Mouse (Mus musculus): ENCODE measurements around the gene Lancl2. TPM values are rescaled to one million over a fixed set of nuclear protein-coding genes. Genes with fewer than 3 reads are reported as not detected.

Gene Lancl2
- polyA plus RNA-seq (2017; shearing (Covaris generic)), result 7.4 TPM

GRCm38 (mm10) chr6:57702376-57702742, at the start of gene Lancl2:
Gene Lancl2 (plus strand): TSS chr6:57702540.

DNA sequence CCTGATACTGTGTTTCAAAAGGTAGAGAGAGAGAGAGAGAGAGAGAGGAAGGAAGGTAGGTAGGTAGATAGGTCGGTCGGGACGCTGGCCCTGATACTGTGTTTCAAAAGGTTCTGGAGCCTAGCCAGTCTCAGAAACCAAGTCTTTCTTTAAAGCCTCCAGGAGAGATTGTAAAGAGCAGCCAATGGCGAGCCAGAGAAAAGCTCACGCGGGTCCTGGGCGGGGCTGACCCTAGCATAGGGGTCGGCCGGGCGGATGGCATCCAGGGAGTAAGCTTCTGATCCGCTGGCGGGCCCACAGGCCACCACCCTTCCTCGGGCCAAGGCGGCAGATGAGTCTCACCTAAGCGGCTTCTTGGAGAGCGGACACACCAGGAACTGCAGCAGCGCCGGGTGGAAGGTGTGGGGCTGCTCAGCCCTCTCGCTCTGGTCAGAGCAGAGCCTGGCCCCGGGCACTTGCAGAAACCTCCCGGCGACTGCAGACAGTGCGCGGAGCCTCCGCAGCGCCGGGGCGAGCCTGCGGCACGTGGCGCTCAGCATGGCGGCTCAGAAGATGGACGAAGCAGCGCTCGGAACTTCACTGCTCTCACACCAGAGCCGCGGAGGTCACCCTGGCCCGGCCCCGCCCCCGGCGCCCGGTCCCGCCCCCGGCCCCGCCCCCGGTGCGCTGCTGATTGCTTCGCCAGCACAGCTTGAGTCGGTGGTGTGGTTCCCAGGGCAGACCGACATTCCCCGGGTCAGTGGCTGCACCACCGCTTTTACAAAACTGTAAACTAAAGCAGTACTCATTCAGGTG, 10.7 kb upstream of the Lancl2 start, which contains the start of gene Pyurf:
Pyurf (minus strand) TSS at position 612 of the 795 bp plus-strand sequence.

Other genes with a start within 250 kb of the Lancl2 start
- gene Ppm1k, start 167.1 kb upstream of the Lancl2 start, polyA plus RNA-seq (2017; shearing (Covaris generic)), result 18.2 TPM
- gene Herc6, start 121.5 kb upstream of the Lancl2 start, polyA plus RNA-seq (2017; shearing (Covaris generic)), result 32.5 TPM
- 7.8 TPM for gene Pyurf, start 10.5 kb upstream of the Lancl2 start, polyA plus RNA-seq (2017; shearing (Covaris generic))
- 17.2 TPM for gene Vopp1, start 122.6 kb downstream of the Lancl2 start, polyA plus RNA-seq (2017; shearing (Covaris generic))
- not detected for gene Vmn1r21, start 147.8 kb downstream of the Lancl2 start, polyA plus RNA-seq (2017; shearing (Covaris generic))
- gene Vmn1r22, start 205.5 kb downstream of the Lancl2 start, polyA plus RNA-seq (2017; shearing (Covaris generic)), result not detected
- gene Vmn1r23, start 224.3 kb downstream of the Lancl2 start, polyA plus RNA-seq (2017; shearing (Covaris generic)), result not detected